Mouse (Mus musculus): Measurements from ENCODE around the gene Rpusd3. TPM values are rescaled to one million over a fixed set of nuclear protein-coding genes. Genes with fewer than 3 reads are reported as not detected.
A peak's percentile ranks its signal among the peaks of the same experiment; 100 is the strongest.

The Rpusd3 gene
- polyA plus RNA-seq, 1 experiment from 2014 or later: 19.2 TPM

- H3K27me3 ChIP-seq: no peaks in the 10 kb centered on the region
- no peaks in the 10 kb centered on the region for H3K4me1 ChIP-seq (replicated peaks)
- 0 out of 2 replicates have a peak, but pooled peaks cover 3% of the 10 kb centered on the region for H3K36me3 ChIP-seq
- peak; percentile 34; the same call in 1 of the 2 replicates for ATAC-seq (ENCODE audit: low read depth)
- H3K4me2 ChIP-seq: no peak overlapping the region
- no peak for DNase-seq
- 74% methylated on average over 12 of the region's 12 CpGs for WGBS (ENCODE audit: insufficient replicate concordance)
- H3K4me3 ChIP-seq (replicated peaks): no peak overlapping the region
- no peaks in the 10 kb centered on the region for H3K9me3 ChIP-seq (replicated peaks)
- H3K9ac ChIP-seq: 0 out of 2 replicates have a peak overlapping the region, but pooled peaks have one; percentile 4
- H3K27ac ChIP-seq: no peak overlapping the region
Observed at GRCm38 (mm10) chr6:113404649-113405448, 14.3 kb downstream of the Rpusd3 start.

GRCm38 (mm10) chr6:113402094-113402493 lies 17.0 kb downstream of the Rpusd3 start:
- no peak overlapping the region for H3K9ac ChIP-seq
- H3K4me2 ChIP-seq: no peak overlapping the region
- 81% methylated on average over 13 of the region's 13 CpGs for WGBS (ENCODE audit: insufficient replicate concordance)
- H3K36me3 ChIP-seq: peaks cover 3% of the 10 kb centered on the region; the same call in 1 of the 2 replicates
- H3K4me3 ChIP-seq (replicated peaks): no peak overlapping the region
- DNase-seq (no peak), ATAC-seq (ENCODE audit: low read depth) (no peak)
- no peaks in the 10 kb centered on the region for H3K27me3 ChIP-seq
- H3K4me1 ChIP-seq (replicated peaks): no peaks in the 10 kb centered on the region
- H3K27ac ChIP-seq: no peak overlapping the region
- H3K9me3 ChIP-seq (replicated peaks): no peaks in the 10 kb centered on the region

- Histone ChIP-seq H3K4me2 (no peak overlapping the region), H3K4me3 (replicated peaks) (no peak overlapping the region), H3K4me1 (replicated peaks) (peaks cover 6% of the 10 kb centered on the region), H3K36me3 (peaks cover 4% of the 10 kb centered on the region), H3K9ac (no peak overlapping the region), H3K27me3 (peaks cover 12% of the 10 kb centered on the region), H3K9me3 (replicated peaks) (no peaks in the 10 kb centered on the region), H3K27ac (no peak overlapping the region)
- DNase-seq (no peak), ATAC-seq (ENCODE audit: low read depth) (no peak)
- WGBS (ENCODE audit: insufficient replicate concordance): 73% methylated on average over 10 of the region's 10 CpGs
Observed at GRCm38 (mm10) chr6:113396270-113397030, 22.7 kb downstream of the Rpusd3 start.

- no peak overlapping the region for H3K27ac ChIP-seq
- H3K9ac ChIP-seq: no peak overlapping the region
- no peaks in the 10 kb centered on the region for H3K9me3 ChIP-seq (replicated peaks)
- no peak for DNase-seq
- H3K4me1 ChIP-seq (replicated peaks): peaks cover 6% of the 10 kb centered on the region
- H3K27me3 ChIP-seq: peaks cover 21% of the 10 kb centered on the region
- WGBS (ENCODE audit: insufficient replicate concordance): 87% methylated on average over 6 of the region's 6 CpGs
- no peak for ATAC-seq (ENCODE audit: low read depth)
- H3K4me3 ChIP-seq (replicated peaks): no peak overlapping the region
- H3K36me3 ChIP-seq: peaks cover 12% of the 10 kb centered on the region
- no peak overlapping the region for H3K4me2 ChIP-seq
Observed at GRCm38 (mm10) chr6:113395501-113395900, 23.6 kb downstream of the Rpusd3 start.

GRCm38 (mm10) chr6:113394811-113395210 lies 24.3 kb downstream of the Rpusd3 start:
- Histone ChIP-seq H3K36me3 (peaks cover 18% of the 10 kb centered on the region), H3K27ac (no peak overlapping the region), H3K9ac (no peak overlapping the region), H3K4me3 (replicated peaks) (no peak overlapping the region), H3K4me1 (replicated peaks) (peaks cover 6% of the 10 kb centered on the region), H3K27me3 (peaks cover 21% of the 10 kb centered on the region), H3K9me3 (replicated peaks) (no peaks in the 10 kb centered on the region), H3K4me2 (no peak overlapping the region)
- DNase-seq: no peak
- WGBS (ENCODE audit: insufficient replicate concordance): 83% methylated on average over 11 of the region's 11 CpGs
- no peak for ATAC-seq (ENCODE audit: low read depth)

- WGBS (ENCODE audit: insufficient replicate concordance): 75% methylated on average over 6 of the region's 6 CpGs
- no peak overlapping the region for H3K9ac ChIP-seq
Observed at GRCm38 (mm10) chr6:113393951-113394350, 25.2 kb downstream of the Rpusd3 start.

GRCm38 (mm10) chr6:113392387-113393071 lies 26.6 kb downstream of the Rpusd3 start:
- Histone ChIP-seq H3K27ac (no peak overlapping the region), H3K27me3 (peaks cover 21% of the 10 kb centered on the region), H3K9me3 (replicated peaks) (no peaks in the 10 kb centered on the region), H3K4me2 (peak overlapping the region; percentile 63), H3K4me3 (replicated peaks) (peak overlapping the region; percentile 42), H3K4me1 (replicated peaks) (peaks cover 6% of the 10 kb centered on the region), H3K9ac (no peak overlapping the region), H3K36me3 (peaks cover 41% of the 10 kb centered on the region)
- DNase-seq (no peak), ATAC-seq (ENCODE audit: low read depth) (peak; percentile 63)
- 6% methylated on average over 51 of the region's 51 CpGs for WGBS (ENCODE audit: insufficient replicate concordance)

More at GRCm38 (mm10) chr6:113393951-113394350, 25.2 kb downstream of the Rpusd3 start:
- Histone ChIP-seq H3K36me3 (peaks cover 27% of the 10 kb centered on the region), H3K4me1 (replicated peaks) (peaks cover 6% of the 10 kb centered on the region), H3K4me3 (replicated peaks) (no peak overlapping the region), H3K27ac (no peak overlapping the region), H3K27me3 (peaks cover 21% of the 10 kb centered on the region), H3K9me3 (replicated peaks) (no peaks in the 10 kb centered on the region), H3K4me2 (no peak overlapping the region)
- DNase-seq: no peak
- no peak for ATAC-seq (ENCODE audit: low read depth)

GRCm38 (mm10) chr6:113392015-113392386 lies 27.1 kb downstream of the Rpusd3 start:
- ATAC-seq (ENCODE audit: low read depth): peak; percentile 6
- H3K4me1 ChIP-seq (replicated peaks): peaks cover 6% of the 10 kb centered on the region
- DNase-seq: no peak
- H3K36me3 ChIP-seq: peaks cover 47% of the 10 kb centered on the region
- WGBS (ENCODE audit: insufficient replicate concordance): 19% methylated on average over 10 of the region's 10 CpGs
- no peak overlapping the region for H3K27ac ChIP-seq
- peak overlapping the region; percentile 63 for H3K4me2 ChIP-seq
- no peaks in the 10 kb centered on the region for H3K9me3 ChIP-seq (replicated peaks)
- H3K4me3 ChIP-seq (replicated peaks): peak overlapping the region; percentile 42
- peaks cover 21% of the 10 kb centered on the region for H3K27me3 ChIP-seq
- H3K9ac ChIP-seq: no peak overlapping the region

GRCm38 (mm10) chr6:113390715-113391114 lies 28.4 kb downstream of the Rpusd3 start:
- Histone ChIP-seq H3K4me1 (replicated peaks) (peaks cover 6% of the 10 kb centered on the region), H3K9me3 (replicated peaks) (no peaks in the 10 kb centered on the region), H3K27me3 (peaks cover 21% of the 10 kb centered on the region), H3K36me3 (peaks cover 59% of the 10 kb centered on the region), H3K9ac (no peak overlapping the region), H3K27ac (no peak overlapping the region), H3K4me3 (replicated peaks) (no peak overlapping the region), H3K4me2 (no peak overlapping the region)
- WGBS (ENCODE audit: insufficient replicate concordance): 83% methylated on average over 3 of the region's 3 CpGs
- DNase-seq (no peak), ATAC-seq (ENCODE audit: low read depth) (no peak)

- no peak within 1 kb of the TSS for H3K4me3 ChIP-seq (replicated peaks)
- WGBS (ENCODE audit: insufficient replicate concordance): 76% methylated on average over 8 of the region's 8 CpGs
- H3K9ac ChIP-seq: no peak within 1 kb of the TSS
- H3K4me2 ChIP-seq: no peak within 1 kb of the TSS
- ATAC-seq (ENCODE audit: low read depth) (no peak), DNase-seq (no peak)
- H3K27ac ChIP-seq: no peak within 1 kb of the TSS
- H3K9me3 ChIP-seq (replicated peaks): no peaks in the 10 kb centered on the region
- H3K36me3 ChIP-seq: peaks cover 72% of the 10 kb centered on the region
- H3K27me3 ChIP-seq: peaks cover 21% of the 10 kb centered on the region
- H3K4me1 ChIP-seq (replicated peaks): peaks cover 6% of the 10 kb centered on the region
Observed at GRCm38 (mm10) chr6:113388960-113389359, 30.2 kb downstream of the Rpusd3 start, which contains the start of gene Ttll3. Ttll3 (plus strand) TSS chr6:113389260.

GRCm38 (mm10) chr6:113386025-113386424 lies 33.1 kb downstream of the Rpusd3 start:
- ATAC-seq (ENCODE audit: low read depth): no peak
- WGBS (ENCODE audit: insufficient replicate concordance): 73% methylated on average over 3 of the region's 3 CpGs
- H3K4me2 ChIP-seq: no peak overlapping the region
- no peaks in the 10 kb centered on the region for H3K9me3 ChIP-seq (replicated peaks)
- H3K9ac ChIP-seq: no peak overlapping the region
- 0 out of 2 replicates have a peak overlapping the region, but pooled peaks have one; percentile 5 for H3K27ac ChIP-seq
- DNase-seq: no peak
- peaks cover 99% of the 10 kb centered on the region for H3K36me3 ChIP-seq
- peaks cover 6% of the 10 kb centered on the region; the same call in 1 of the 2 replicates for H3K27me3 ChIP-seq
- H3K4me1 ChIP-seq (replicated peaks): 0 out of 2 replicates have a peak, but pooled peaks cover 3% of the 10 kb centered on the region
- H3K4me3 ChIP-seq (replicated peaks): no peak overlapping the region

Data from liver, embryonic 13.5 days (tissue).